Mouse (Mus musculus): Measurements from ENCODE around the gene Cradd.

Cradd gene

DNA sequence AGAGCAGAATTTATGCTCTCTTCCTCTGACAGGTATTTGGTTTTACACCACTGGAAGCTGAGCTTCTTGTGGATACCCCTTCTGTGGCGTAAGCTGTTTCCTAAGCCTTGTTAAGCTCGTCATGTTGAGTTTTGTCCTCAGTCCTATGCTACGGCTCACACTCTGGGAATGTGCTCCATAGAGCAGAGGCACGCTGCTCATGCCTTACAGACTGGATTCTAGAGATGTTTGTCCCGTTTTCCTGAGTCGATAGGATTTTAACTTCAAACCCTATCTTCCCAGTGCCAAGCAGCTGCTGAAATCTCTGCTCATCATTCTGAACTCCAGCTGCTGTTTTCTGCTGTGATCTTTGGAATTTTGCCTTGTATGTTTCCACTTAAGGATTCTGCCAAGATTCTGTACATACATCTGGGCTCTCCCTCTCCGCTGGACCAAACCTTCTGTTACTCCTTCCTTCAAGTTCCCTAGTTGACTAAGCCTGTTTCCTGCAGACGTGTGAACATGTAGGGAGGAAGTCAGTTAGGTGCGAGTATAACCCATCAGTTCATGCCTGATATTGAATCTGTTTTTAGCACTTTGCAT, 164.2 kb downstream of the Cradd start:
- no peak for DNase-seq (ENCODE audit: extremely low spot score)

GRCm38 (mm10) chr10:95156410-95156809, 167.5 kb downstream of the Cradd start:
- no peak for DNase-seq (ENCODE audit: extremely low spot score)

DNA sequence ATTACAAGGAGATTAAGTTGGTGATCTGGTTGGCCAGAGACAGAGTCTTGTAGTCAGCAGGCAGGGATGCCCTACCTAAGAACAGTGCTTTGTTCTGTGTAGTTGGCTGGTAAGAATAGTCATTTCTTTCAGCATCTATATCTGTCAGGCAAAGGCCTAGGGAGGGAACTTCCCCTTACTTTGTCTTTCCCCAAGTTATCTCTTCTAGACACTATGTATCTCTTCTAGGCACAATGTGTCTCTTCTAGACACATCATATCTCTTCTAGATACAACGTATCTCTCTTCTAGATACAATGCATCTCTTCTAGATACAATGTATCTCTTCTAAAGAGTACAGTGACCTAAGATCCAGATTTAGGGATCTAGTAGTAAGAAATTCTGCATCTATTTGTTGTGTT, 169.3 kb downstream of the Cradd start:
- no peak for DNase-seq (ENCODE audit: extremely low spot score)

GRCm38 (mm10) chr10:95153224-95153623, 170.7 kb downstream of the Cradd start:
- DNase-seq (ENCODE audit: extremely low spot score), result no peak

DNA sequence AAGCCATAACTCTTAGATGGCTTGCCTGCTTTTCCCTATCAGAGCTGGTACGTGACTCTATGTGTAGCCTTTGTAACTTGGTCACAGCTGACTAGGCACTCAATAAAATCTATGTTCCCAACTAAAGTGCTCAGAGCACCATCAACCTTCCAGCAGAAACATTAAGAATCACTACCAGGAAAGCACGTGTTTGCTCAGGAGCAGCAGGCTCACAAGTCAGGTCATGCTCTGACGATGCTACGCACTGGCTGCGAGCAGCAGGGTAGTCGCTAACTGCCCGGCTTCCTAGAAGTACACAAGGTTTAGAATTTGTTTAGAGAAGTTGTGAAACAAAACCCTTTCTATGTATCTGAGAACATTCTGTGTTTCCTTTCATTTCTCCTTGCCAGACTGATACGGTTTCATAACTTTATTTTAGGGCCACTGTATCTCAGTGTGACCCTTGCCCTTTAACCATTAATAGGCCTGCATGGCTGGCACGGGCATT, 171.4 kb downstream of the Cradd start:
- DNase-seq (ENCODE audit: extremely low spot score), result no peak

DNA sequence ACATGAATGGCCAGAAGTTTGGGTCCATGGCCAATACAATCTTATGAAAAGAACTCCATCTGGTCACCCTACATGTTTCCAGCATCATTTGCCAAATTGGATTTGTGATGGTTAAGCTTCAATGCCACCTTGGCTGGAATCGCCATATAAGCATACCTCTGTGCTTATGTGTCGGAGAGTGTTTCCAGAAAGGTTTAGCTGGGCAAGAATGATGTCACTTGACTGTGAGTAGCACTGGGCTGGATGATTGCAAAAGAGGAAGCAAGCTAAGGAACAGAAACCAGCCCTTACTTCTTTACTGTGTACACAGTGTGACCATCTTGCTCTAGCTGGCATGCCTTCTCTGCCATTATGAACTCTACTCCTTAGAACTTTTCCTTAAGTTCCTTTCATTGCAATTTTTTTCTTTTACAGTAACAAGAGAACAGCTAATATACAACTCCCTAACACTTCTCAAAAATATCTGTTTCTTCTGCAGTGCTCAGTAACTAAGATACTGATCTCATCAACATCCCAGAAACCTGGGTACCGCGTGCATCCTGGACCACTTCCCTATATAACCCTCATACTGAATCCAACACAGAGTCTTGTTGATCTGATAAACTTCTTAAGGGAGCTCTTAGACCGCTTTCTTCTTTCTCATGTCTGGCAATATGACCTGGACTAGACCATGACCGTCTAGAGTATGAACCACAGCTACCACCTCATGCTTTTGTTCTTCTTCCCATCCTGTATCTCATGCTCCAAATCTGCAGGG, 172.7 kb downstream of the Cradd start:
- DNase-seq (ENCODE audit: extremely low spot score), result no peak

- DNase-seq (ENCODE audit: extremely low spot score), result no peak
Measured at GRCm38 (mm10) chr10:95149666-95150065, 174.3 kb downstream of the Cradd start.

DNA sequence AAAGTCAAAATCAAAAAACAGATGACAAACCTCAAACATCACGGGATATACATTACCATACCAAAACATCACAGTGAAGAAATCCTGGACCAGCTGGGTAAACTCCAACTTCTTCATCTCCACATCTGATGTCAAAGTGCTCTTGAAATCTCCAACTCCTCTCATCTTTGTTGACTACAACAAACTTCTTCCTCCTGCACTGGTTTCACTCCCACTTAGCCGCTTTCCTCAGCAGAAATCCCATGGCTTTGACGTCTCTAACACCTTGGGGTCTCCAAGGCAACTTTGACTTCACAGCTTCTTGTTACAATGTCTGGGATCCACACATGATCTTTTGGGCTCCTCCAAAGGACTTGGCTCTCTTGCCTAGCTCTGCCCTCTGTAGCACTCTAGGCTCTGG, 175.3 kb downstream of the Cradd start:
- no peak for DNase-seq (ENCODE audit: extremely low spot score)

DNA sequence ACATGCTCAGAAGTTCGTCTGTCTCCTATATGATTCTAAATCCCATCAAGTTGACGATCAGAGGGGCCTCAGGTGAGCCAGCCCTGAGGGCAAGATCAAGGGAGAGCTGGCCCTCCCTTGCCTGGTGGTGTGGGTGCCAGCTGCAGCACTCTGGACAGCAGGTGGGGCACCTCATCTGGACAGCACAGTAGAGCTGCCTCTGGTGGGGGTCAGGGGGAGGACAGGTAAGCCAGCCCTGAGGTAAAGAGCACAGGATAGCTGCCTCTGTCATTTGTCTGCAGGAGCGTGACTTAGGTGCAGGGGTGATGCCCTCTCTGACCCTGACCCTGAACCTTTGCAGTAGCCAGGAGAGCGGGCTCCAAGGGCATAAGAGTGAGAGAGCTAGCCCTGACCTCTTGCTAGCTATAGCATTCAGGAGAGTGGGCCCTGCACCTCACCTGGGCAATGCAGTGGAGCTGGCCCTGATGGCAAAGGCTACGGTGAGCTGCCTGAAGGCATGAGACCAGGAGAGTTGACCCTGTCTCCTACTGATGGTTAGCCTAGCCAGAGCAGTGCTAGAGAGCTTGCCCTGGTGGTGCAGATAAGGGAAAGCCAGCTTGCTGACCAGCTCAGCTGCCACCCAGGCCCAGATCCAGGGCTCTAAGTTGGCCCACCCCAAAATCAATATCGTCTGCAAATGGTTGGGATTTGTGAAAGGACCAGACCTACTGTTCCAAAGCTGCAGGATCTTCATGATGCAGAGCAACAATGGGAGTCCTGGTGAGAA, 176.6 kb downstream of the Cradd start:
- DNase-seq (ENCODE audit: extremely low spot score), result no peak

DNA sequence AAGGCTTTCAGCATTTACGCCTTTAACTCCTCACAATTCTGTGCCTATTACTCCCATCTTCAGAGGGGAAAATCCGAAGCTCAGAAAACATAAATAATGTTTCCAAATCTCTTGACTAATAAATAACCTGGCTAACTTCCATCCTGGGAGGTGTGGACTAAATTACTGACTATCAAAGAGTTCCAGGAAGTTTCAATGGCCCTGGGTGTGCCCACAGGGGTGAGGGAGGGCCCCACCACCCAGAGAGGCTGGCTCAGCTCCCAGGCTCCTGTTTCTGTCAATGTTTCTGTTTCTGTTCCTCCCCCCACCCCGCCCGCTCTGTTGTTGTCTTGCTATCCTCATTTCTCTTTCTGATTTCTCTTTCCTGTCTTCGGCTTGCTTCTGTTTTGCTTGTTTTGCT, 177.4 kb downstream of the Cradd start:
- DNase-seq (ENCODE audit: extremely low spot score), result no peak

DNA sequence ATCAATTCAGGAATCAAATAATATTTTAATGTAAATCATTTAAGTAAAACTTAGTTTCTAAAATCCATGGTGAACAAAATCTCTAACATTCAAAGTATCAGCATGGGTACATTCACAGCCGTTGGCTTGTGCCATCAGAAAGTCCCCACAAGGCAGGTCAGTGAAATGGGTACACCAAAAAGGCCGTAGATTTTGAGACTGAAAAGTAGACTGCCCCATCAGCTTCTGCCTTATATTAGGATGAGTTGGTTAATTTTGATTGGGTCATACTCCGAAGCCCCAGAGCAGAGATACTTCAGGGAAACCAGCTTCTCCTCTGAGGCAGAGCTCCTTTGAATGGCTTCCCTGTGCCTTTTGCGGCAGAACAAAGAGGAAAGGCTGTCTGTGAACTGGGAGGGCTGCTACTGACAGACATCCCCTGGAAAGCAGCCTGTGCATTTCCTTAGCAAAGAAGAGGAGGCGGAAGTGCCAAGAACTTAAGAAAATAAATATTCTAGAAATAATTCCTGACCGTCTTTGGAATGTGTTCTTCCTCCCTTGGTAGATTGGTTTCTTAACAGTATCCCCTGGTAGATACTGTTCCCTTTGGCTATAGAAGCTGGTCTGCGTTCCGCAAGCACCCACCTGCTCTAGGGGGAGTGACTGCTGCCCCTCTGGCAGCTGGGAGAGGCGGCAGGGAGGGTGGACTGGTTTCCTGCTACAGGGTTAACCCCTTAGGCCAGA, 178.6 kb downstream of the Cradd start:
- DNase-seq (ENCODE audit: extremely low spot score), result peak; percentile 54

GRCm38 (mm10) chr10:95144414-95145130, 179.4 kb downstream of the Cradd start:
- peak; percentile 17 for DNase-seq (ENCODE audit: extremely low spot score)

- peak; percentile 20 for DNase-seq (ENCODE audit: extremely low spot score)
Measured at GRCm38 (mm10) chr10:95143446-95144114, 180.4 kb downstream of the Cradd start.

GRCm38 (mm10) chr10:95142844-95143435, 181.0 kb downstream of the Cradd start:
- DNase-seq (ENCODE audit: extremely low spot score), result peak; percentile 25

DNA sequence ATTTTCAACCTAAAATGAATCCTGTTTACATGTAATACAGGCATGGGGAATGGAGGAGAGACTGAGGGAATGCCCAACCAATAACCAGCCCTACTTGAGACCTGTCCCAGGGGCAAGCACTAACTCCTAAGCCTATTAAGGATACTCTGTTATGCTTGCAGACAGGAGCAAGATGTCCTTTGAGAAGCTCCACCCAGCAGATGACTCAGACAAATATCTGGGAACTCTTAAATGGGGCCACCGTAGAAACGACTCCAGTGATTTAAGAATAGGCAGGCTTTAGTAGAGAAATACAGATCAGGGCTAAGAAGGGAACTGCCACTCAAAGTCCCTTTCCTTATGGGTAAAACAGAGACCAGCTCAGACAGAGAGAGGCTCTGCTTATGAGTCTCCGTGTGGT, 182.9 kb downstream of the Cradd start:
- DNase-seq (ENCODE audit: extremely low spot score), result no peak

GRCm38 (mm10) chr10:95140191-95140590, 183.7 kb downstream of the Cradd start:
- no peak for DNase-seq (ENCODE audit: extremely low spot score)

DNA sequence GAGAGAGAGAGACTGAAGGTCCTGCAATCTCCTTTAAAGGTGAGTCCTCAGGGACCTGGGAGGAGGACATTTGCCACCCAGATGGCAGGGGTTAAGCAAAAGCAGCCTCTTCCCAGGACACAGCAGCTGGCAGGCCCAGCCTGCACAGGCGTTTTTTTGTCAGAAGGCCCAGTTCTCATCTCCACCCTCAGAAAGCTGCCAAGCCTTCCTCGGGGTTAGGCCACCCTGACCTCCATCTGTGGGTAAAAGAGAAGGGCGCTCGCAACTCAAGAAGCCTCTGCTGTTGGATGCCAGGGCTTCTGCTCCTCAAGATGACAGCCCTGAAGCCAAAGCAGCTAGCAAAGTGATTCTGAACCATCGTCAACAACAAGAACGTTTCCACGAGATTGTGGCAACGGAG, 184.3 kb downstream of the Cradd start:
- no peak for DNase-seq (ENCODE audit: extremely low spot score)

DNA sequence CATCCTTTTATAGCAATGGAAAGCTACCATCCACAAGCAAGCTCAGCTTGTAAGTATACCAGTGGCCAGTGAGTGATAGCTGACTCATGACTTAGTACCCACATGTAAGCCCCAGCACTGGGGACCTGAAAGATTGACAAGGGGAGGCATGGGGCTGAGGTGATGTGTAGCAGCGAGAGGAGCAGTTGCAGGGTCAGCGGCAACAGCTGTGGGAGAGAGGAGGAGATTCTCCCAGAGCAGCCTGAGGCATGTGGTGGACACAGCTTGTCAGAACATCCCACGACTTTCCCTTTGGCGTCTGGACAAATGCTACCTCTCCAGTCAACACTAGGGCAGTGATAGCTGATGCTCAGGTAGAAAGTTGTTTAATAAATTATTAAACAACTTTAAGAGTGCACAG, 190.9 kb downstream of the Cradd start:
- DNase-seq (ENCODE audit: extremely low spot score), result no peak

All from embryo, embryonic 9.5 days (tissue).